8 mouse cellular contexts compared by ENCODE assay signal in genomic region chrX:21360771-21361667, GRCm38 (mm10).
DNase-seq lines count a peak whose midpoint lies in the region; ATAC-seq lines count a peak whose summit lies in the region.

No protein-coding gene starts in this region.

- ATAC-seq in kidney, embryonic 14.5 days (ENCODE audit: low FRiP score, low TSS enrichment), result peak; percentile 87
- ATAC-seq in frontal cortex, adult (ENCODE audit: low TSS enrichment), result peak; percentile 96
- ATAC-seq in hindbrain, embryonic 16.5 days, result peak; percentile 96
- ATAC-seq in midbrain, embryonic 15.5 days (replicated peaks), result peak; percentile 98

- no peak overlapping the region for H3K27ac ChIP-seq in kidney, embryonic 14.5 days (ENCODE audit: low read depth, low read length)
- H3K27ac ChIP-seq in hindbrain, embryonic 16.5 days (ENCODE audit: low read depth, low read length), result peak overlapping the region; percentile 67
- H3K27ac ChIP-seq in limb, embryonic 10.5 days, result no peak overlapping the region
- H3K27ac ChIP-seq in midbrain, embryonic 15.5 days, result peak overlapping the region; percentile 86

- no peaks in the 10 kb centered on the region for H3K9me3 ChIP-seq in kidney, embryonic 14.5 days (ENCODE audit: control insufficient read depth, low read length)
- peaks cover 7% of the 10 kb centered on the region for H3K9me3 ChIP-seq in hindbrain, embryonic 16.5 days (ENCODE audit: control insufficient read depth, low read length)
- H3K9me3 ChIP-seq in limb, embryonic 10.5 days (replicated peaks), result no peaks in the 10 kb centered on the region
- H3K9me3 ChIP-seq in midbrain, embryonic 15.5 days, result peaks cover 3% of the 10 kb centered on the region; the same call in 1 of the 2 replicates

- H3K9ac ChIP-seq in kidney, embryonic 14.5 days (ENCODE audit: low read depth, low read length), result 0 out of 2 replicates have a peak overlapping the region, but pooled peaks have one; percentile 2
- peak overlapping the region; percentile 52 for H3K9ac ChIP-seq in hindbrain, embryonic 16.5 days (ENCODE audit: low read depth, low read length)
- H3K9ac ChIP-seq in midbrain, embryonic 15.5 days, result peak overlapping the region; percentile 52

- 27% methylated on average over 43 of the region's 43 CpGs for WGBS in kidney, embryonic 14.5 days
- WGBS in hindbrain, embryonic 16.5 days, result 17% methylated on average over 43 of the region's 43 CpGs
- WGBS in limb, embryonic 10.5 days, result 8% methylated on average over 43 of the region's 43 CpGs
- 22% methylated on average over 43 of the region's 43 CpGs for WGBS in midbrain, embryonic 15.5 days

- no peak for DNase-seq in kidney, adult 18-20 months
- peak; percentile 32 for DNase-seq in cerebellum, adult 8-10 months
- DNase-seq in limb, embryonic 10.5 days (ENCODE audit: low spot score), result peak; percentile 57
- DNase-seq in telencephalon, adult 2 months (ENCODE audit: low read depth, low spot score), result peak; percentile 40

- H3K4me1 ChIP-seq in kidney, embryonic 14.5 days (ENCODE audit: control insufficient read depth, insufficient read depth, low read length), result no peaks in the 10 kb centered on the region
- no peaks in the 10 kb centered on the region; the same call in 1 of the 2 replicates for H3K4me1 ChIP-seq in hindbrain, embryonic 16.5 days (ENCODE audit: control insufficient read depth, insufficient read depth, low read depth, low read length)
- H3K4me1 ChIP-seq in limb, embryonic 10.5 days, result no peaks in the 10 kb centered on the region
- no peaks in the 10 kb centered on the region for H3K4me1 ChIP-seq in midbrain, embryonic 15.5 days

- peak overlapping the region; percentile 63 for H3K4me2 ChIP-seq in kidney, embryonic 14.5 days (replicated peaks; ENCODE audit: low read depth, low read length)
- peak overlapping the region; percentile 61 for H3K4me2 ChIP-seq in hindbrain, embryonic 16.5 days (ENCODE audit: low read length)
- peak overlapping the region; percentile 59 for H3K4me2 ChIP-seq in midbrain, embryonic 15.5 days

- no peaks in the 10 kb centered on the region for H3K36me3 ChIP-seq in kidney, embryonic 14.5 days (ENCODE audit: control insufficient read depth, insufficient read depth, low read length)
- no peaks in the 10 kb centered on the region for H3K36me3 ChIP-seq in hindbrain, embryonic 16.5 days (ENCODE audit: control insufficient read depth, insufficient read depth, low read length)
- no peaks in the 10 kb centered on the region for H3K36me3 ChIP-seq in limb, embryonic 10.5 days
- no peaks in the 10 kb centered on the region for H3K36me3 ChIP-seq in midbrain, embryonic 15.5 days (replicated peaks)

- H3K27me3 ChIP-seq in kidney, embryonic 14.5 days (ENCODE audit: control insufficient read depth, insufficient read depth, low read length), result no peaks in the 10 kb centered on the region
- no peaks in the 10 kb centered on the region for H3K27me3 ChIP-seq in hindbrain, embryonic 16.5 days (replicated peaks; ENCODE audit: control insufficient read depth, insufficient read depth, low read length)
- H3K27me3 ChIP-seq in limb, embryonic 10.5 days (ENCODE audit: low read depth, poor library complexity, severe bottlenecking), result no peaks in the 10 kb centered on the region
- no peaks in the 10 kb centered on the region for H3K27me3 ChIP-seq in midbrain, embryonic 15.5 days (replicated peaks)

- H3K4me3 ChIP-seq in kidney, embryonic 14.5 days (ENCODE audit: low read length), result peak overlapping the region; percentile 33
- peak overlapping the region; percentile 46 for H3K4me3 ChIP-seq in hindbrain, embryonic 16.5 days (ENCODE audit: low read length)
- H3K4me3 ChIP-seq in limb, embryonic 10.5 days, result peak overlapping the region; percentile 49
- peak overlapping the region; percentile 42 for H3K4me3 ChIP-seq in midbrain, embryonic 15.5 days

Comparison
In these comparisons a context has a peak if more than half of its experiments do, and no peak if none do; other contexts are left out.
1. H3K27ac ChIP-seq: peak in hindbrain, embryonic 16.5 days (single experiment) and midbrain, embryonic 15.5 days (single experiment); none in kidney, embryonic 14.5 days (single experiment) and limb, embryonic 10.5 days (single experiment).
2. H3K9ac ChIP-seq: peak in every context shown above with its lines; median percentile 52 in hindbrain, embryonic 16.5 days; 52 in midbrain, embryonic 15.5 days; 2 in kidney, embryonic 14.5 days.
3. Peak in every context shown above with its lines, with median percentiles within 50 percentile points of each other: ATAC-seq, H3K4me2 ChIP-seq and H3K4me3 ChIP-seq.